Mouse (Mus musculus): ENCODE data around the gene Cldn9.

The Cldn9 gene

GRCm38 (mm10) chr17:23681086-23681485, 2.7 kb downstream of the Cldn9 start:
- DNase-seq (ENCODE audit: low read depth, low spot score) = no peak

- no peak for DNase-seq (ENCODE audit: low read depth, low spot score)
Observed at GRCm38 (mm10) chr17:23680336-23680735, 3.5 kb downstream of the Cldn9 start.

- no peak for DNase-seq (ENCODE audit: low read depth, low spot score)
Observed at GRCm38 (mm10) chr17:23679127-23679835, 4.5 kb downstream of the Cldn9 start, which contains the start of gene Cldn6. Gene Cldn6 (plus strand): TSS chr17:23679249.

GRCm38 (mm10) chr17:23677236-23677679, 6.6 kb downstream of the Cldn9 start, which contains the start of gene Tnfrsf12a:
Gene Tnfrsf12a (minus strand): TSS chr17:23677468.
- DNase-seq (ENCODE audit: low read depth, low spot score) = peak; percentile 28

GRCm38 (mm10) chr17:23676473-23677031, 7.3 kb downstream of the Cldn9 start:
- no peak for DNase-seq (ENCODE audit: low read depth, low spot score)

- no peak for DNase-seq (ENCODE audit: low read depth, low spot score)
Observed at GRCm38 (mm10) chr17:23675564-23676281, 8.1 kb downstream of the Cldn9 start.

GRCm38 (mm10) chr17:23675127-23675526, 8.7 kb downstream of the Cldn9 start:
- no peak for DNase-seq (ENCODE audit: low read depth, low spot score)

- no peak for DNase-seq (ENCODE audit: low read depth, low spot score)
Observed at GRCm38 (mm10) chr17:23674271-23674952, 9.4 kb downstream of the Cldn9 start.

GRCm38 (mm10) chr17:23673424-23674073, 10.3 kb downstream of the Cldn9 start, which contains the start of the genes Hcfc1r1 and Thoc6:
Gene Hcfc1r1 (plus strand): TSS chr17:23673596.
Gene Thoc6 (minus strand): TSS chr17:23673882.
- DNase-seq (ENCODE audit: low read depth, low spot score) = peak; percentile 75

- DNase-seq (ENCODE audit: low read depth, low spot score) = no peak
Observed at GRCm38 (mm10) chr17:23672761-23673160, 11.1 kb downstream of the Cldn9 start.

- DNase-seq (ENCODE audit: low read depth, low spot score) = no peak
Observed at GRCm38 (mm10) chr17:23671519-23671918, 12.3 kb downstream of the Cldn9 start.

- DNase-seq (ENCODE audit: low read depth, low spot score) = no peak
Observed at GRCm38 (mm10) chr17:23670516-23671074, 13.2 kb downstream of the Cldn9 start.

GRCm38 (mm10) chr17:23665511-23665910, 18.3 kb downstream of the Cldn9 start:
- DNase-seq (ENCODE audit: low read depth, low spot score) = no peak

- peak; percentile 19 for DNase-seq (ENCODE audit: low read depth, low spot score)
Observed at GRCm38 (mm10) chr17:23664556-23665021, 19.2 kb downstream of the Cldn9 start.

- DNase-seq (ENCODE audit: low read depth, low spot score) = no peak
Observed at GRCm38 (mm10) chr17:23661526-23661925, 22.3 kb downstream of the Cldn9 start.

GRCm38 (mm10) chr17:23660876-23661200, 23.0 kb downstream of the Cldn9 start:
- no peak for DNase-seq (ENCODE audit: low read depth, low spot score)

- DNase-seq (ENCODE audit: low read depth, low spot score) = no peak
Observed at GRCm38 (mm10) chr17:23660117-23660875, 23.5 kb downstream of the Cldn9 start, which contains the start of gene Bicdl2. Gene Bicdl2 (plus strand): TSS chr17:23660506.

GRCm38 (mm10) chr17:23658450-23658849, 25.4 kb downstream of the Cldn9 start:
- DNase-seq (ENCODE audit: low read depth, low spot score) = no peak

- no peak for DNase-seq (ENCODE audit: low read depth, low spot score)
Observed at GRCm38 (mm10) chr17:23654410-23654809, 29.4 kb downstream of the Cldn9 start.

GRCm38 (mm10) chr17:23654001-23654400, 29.8 kb downstream of the Cldn9 start:
- no peak for DNase-seq (ENCODE audit: low read depth, low spot score)
